Mouse (Mus musculus) spleen, postnatal 10 days (tissue): ENCODE data around the gene CN725425.

ENCODE experiments used
- DNase-seq, 2 experiments: peaks; one replicate each; pipeline ENCODE4 v3.0.0; 2021 to 2022; ENCODE audit warnings: low spot score in 2 of 2

The CN725425 gene

DNA sequence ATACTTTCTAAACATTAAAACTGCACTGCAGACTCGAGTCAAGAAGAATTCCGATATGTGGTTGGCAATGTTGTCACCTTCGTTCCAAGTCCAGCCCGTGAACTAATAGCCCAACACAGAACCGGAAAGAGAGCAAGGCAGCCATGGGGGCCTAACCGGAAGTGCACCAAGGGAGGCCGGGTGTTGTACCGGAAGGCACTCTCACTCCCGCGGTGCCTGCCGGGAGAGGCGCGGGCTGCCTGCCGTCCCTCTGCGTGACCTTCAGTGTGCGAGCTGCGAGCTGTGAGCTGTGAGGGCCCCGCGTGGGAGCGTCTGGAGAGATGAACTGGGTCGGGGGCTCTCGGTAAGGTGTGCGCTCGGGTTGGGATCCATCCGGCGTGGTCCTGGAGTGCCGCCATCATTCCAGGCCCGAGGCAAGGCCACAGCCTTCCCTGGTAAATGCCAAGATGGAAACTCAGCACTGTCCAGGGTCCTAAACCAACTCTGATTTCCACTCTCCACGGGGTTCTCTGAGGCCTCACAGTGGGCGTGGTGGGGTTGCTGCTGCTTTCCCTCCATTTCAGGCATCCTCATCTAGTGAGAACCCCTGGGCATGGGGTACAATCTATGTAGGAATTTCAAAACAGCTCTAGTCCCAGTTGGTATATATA, at the start of gene CN725425:
Gene CN725425, plus strand, starts transcription at position 239 of the 650 bp plus-strand sequence.
- DNase-seq: no peak

DNA sequence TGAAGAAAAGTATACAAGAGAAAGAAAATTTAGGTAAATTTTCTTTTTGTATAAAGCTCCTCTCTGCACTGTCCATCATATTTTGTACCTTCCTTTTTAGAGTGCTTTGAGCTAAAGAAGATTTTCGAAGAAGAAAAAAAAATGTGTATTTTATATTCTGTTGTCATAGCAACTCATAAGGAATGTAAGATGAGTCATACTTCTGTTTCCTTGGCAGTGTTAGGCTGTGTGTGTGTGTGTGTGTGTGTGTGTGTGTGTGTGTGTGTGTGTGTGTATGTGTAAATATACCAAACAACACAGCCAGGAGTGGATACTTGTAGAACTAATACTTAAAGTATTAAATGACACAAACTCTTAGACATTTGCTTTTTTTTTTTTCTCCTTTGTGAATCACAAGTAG, 46.7 kb upstream of the CN725425 start:
- no peak for DNase-seq

DNA sequence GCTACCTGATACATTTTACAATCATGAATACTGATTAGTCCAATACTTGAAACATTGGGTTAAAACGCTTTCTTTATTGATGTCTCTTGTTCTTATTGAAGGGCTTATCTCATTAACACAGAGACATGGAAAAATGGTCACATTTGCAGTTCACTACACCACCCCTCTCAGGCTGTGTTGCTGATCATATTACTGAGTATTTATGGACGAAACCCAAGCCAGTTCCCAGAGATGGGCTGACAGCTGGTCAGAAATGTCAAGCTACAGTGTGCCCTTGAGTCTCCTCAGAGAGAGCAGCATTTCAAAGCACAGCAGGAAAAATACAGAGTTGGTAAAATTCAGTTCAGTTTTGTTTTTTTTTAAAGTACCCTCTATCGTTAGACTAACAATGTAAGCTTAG, 46.0 kb upstream of the CN725425 start:
- DNase-seq: no peak

DNA sequence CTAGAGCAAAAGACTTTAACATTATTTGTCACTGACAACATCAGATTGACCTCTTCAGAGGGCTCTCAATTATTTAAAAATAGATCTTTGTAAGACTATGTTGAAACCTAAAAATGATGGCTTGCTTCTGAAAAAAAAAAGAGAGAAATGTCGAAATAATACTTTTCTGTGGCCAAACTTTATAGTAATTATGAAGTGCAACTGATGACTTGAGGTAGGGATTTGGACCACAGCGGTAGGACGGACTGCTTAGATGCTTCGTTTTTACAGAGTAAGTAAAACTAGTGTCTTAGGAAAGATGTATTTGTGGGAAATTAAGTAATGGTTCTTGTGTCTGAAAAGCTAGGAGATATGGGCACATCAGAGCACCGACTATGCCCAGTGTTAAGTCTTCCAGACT, 38.1 kb upstream of the CN725425 start:
- DNase-seq: no peak

DNA sequence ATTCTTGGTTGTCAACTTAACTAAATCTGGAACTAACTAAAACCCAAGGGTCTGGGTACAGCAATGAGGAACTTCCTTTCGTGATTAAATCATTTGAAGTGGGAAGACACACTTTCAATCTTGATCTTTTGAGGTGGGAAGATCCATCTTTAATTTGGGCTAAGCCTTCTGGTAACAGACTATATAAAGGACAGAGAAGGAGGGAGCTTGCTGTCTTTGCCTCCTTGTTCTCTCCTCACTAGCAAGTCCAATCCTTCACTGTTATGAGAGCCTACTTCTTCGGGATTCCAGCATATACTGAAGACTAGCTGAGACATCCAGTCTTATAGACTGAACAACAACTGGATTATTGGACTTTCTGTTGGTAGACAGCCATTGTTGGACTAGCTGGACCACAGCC, 35.8 kb upstream of the CN725425 start:
- DNase-seq: no peak

DNA sequence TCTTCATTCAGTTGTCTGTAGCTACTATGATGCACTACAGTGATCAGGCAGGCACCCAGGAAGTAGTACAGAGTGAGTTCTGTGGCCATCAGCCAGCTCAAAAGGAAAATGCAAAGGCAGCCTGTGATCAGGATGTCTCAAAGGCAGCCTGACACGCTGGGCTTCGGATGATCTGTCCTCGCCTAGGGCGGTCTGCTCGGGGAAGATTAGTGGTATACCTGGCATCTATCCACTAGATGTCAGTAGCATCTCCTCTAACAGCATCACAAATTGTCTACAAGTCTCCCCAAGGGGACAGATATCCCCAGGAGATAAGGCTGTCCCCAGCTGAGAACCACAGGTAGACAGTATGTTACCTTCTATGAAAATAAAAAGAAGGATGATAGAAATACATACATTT, 34.3 kb upstream of the CN725425 start:
- DNase-seq: no peak

DNA sequence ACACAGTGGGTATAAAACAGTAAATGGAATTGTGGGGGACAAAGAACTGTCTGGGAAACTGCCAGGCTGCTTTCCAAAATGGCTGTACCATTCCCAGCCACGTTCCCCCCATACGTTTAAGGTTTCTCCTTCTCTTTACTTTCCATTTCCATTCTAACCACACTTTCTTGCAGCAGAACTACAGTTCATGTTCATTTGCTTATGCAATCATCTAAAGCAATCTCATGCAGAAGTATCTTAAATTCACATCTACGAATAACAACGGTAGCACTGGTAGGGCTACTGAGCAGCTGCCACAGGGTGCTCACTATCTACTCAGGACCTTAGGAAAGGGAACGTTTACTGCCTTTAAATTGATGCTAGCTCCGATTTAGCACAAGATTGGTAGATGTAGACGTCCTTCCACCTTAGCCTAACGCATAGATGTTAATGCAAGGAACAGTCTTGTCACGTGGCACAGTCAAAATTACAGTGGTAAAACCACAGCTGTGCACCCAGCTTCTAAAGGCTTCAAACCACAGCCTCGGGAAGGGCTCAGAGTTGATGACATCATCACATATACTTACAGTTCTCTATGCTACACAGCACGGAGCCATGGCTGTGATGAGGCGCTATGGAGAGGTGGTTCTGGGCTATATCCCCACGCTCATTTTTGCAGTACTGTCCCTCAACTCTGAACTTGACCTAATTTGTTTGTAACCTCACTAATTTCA, 31.3 kb upstream of the CN725425 start:
- no peak for DNase-seq

DNA sequence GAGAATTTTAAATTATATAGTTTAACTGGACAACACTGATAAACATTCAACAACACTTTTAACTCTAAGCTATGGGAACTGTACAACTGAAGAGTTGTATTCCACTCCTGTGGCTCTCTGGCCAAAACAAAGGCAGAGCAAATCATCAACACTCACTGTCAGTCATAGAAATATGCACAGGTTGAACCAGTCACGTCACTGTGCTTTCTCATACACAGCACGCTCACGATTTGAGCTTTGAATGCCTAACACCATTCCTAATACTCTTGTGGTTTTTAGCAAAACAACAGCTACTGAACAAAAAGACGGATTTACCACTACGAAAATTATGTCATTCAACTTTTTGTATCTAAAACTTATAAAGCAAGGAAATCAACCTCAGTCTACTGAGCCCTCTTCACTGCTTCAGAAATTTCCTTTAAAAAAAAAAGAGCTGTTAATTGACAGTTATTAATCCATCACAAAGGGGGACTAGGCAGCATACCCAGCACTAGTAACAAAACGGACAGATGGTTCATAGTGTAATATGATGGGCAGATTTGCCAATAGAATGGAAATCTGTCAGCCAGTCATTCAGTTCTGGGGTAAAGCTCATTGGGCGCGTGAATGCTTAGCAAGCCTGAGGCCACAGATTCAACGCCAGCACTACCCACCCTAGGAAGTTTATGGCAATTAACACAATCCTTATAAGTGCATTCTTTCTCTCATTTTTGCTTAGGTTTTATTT, 28.5 kb upstream of the CN725425 start:
- DNase-seq: no peak

DNA sequence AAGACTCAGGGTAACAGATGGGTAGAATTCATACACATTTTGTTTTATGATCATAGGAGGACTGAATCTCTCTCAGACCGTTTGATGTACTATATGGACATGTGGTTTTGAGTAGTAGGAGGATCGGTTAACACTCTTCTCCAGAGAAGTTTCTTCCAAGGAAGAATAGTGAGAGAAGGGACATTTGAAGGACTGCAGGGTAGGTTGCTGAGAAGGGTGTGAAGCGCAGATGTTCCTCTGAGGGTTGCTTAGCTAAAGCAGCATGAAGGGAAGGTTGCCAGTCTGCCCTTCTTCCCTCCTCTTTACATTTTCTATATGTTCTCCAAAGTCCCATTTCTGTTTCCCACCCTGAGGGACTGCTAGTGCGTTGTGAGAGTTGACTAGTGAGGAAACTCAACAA, 28.0 kb upstream of the CN725425 start:
- DNase-seq: no peak

DNA sequence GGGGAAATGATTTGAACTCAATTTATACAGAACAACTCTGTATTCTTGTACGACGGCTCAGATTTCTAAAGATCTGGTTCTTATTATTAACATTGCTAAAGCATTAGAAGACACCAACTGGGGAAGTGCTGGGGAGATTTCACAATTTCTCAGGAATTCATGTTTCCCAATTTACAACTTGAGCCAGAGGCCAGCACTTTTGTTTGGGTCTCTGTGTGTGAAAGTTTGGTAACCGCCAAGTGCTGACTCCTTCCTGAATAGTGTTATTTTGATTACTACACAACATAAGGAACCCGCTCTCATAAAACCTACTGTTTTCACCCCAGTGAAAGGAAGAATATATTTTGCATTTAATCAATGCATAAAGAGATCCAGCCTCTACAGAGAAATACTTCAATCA, 27.1 kb upstream of the CN725425 start:
- DNase-seq: no peak

DNA sequence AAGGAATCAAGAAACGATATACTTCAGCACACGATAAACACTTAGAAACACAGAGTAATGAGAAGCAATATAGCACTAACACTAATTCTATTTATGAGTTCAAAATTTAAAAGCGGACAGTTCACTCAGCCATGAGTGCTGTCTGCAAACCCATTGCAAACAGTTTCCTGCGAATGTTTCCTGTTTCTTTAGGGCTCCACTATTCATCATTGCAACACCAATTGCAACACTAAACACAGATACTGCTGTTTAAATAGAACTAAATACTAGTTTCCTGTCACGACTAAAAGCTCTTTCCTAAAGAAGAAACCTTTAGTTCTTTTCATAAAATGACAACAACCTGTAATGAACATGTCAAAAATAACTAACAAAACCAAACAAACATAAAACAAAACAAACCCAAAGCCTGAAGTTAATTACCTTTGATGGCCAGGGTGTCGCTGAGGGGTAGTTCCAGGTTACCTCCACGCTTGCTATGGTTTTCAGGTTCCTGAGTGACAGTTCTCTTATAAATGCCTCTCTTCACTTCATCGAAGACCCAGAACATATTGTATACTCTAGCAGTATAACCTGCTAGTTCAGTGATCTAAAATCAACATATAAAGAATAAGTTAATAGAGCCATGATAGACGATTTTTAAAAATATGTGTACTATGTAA, 20.5 kb upstream of the CN725425 start:
- DNase-seq: no peak

DNA sequence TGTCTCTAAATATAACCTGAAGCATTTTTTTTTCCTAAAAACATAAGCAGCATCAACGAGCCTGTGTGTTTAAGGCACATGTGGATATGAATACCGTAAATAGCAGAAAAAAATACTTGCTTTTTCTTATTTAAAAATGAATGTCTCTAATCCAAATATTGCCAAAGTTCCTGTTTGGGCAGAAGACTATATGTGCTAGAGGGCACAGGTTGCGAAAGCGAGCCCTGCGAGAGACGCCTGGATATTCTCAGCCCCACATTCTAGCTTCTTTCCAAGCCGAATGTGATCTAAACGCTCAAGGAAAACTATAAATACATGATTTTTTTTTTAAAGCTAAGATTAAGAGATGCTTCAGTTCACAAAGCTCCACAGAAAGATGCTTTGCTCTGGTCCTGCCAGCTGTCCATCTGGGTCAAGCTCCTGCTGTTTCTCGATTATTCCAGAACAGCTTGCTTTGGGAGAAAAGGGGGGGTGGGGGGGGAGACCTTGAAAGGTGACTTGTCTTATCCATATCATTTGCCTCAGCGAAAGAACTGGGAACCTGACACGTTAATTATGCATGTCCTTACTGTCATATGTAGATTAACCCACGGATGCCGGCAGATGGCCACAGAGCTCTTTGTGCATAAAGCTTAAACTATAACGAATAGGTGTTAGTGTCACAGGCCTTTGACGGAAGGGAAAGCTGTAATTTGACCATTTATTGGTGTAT, 19.2 kb upstream of the CN725425 start:
- no peak for DNase-seq

DNA sequence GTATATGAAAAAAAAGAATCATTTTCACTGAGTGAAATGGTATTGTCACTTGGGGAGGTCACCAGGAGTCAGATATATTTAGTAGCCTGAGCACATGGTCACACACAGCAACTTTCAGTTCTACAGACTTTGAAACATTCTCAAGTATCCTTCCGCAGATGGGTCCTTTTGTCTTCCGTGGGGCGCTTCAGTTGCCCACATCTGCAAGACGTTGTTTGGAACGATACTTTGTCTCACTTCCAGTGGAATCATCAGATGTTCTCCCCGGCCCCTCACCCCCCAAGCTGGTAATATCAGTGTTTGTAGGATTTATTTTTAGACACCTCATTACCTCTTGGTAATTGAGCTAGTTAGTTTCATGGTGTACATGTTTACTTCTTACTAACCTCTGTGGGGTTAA, 12.9 kb upstream of the CN725425 start:
- DNase-seq: no peak

DNA sequence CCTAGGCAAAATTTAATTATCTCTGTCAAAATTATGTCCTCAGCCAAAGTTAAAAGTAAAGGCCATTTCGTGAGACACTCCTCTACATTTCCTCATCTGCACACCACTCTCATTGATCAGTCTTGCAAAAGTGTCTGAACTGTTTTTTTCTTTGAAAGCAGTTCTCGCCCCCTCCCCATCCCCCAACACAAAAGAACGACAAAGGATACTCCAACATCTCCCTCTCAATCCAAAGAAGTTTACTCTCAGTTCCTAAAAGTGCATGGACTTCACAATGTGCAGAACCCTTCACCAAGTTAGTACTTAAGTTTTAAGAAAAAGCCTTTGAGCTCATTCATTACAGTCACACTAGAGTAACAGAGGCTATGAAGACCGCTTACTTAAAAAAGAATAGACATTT, 9.3 kb upstream of the CN725425 start:
- DNase-seq: no peak

DNA sequence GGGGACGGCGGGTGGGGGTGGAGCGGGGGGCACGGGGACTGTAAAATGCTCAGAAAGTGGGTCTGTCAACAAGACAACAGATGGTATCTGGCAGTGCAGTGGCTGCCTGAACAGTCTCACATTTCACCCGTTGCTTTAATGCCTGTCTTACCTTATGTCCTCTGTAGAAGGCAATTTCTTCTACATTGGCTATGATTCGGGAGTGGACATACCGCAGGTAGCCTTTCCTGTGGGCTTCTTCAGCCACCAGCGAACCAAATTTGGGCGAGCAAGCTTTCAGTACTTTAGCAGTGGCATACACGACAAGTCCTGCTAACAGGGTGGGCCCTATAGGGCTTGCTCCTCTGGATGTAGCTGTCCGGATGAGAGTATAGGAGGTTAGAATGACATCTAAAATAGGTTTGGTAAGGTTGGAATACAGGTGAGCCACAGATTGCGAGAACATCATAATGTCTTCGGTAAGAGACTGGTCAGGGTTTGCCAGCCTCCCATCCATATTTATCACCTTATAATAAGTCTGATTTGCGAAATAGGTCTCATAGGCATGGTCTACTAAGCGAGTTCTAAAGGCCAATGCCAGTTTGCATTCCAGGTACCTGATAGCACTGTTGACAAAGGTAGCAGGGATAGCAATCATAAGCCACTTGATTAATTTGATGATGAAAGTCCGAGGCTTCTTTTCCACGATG, 8.6 kb upstream of the CN725425 start:
- no peak for DNase-seq

DNA sequence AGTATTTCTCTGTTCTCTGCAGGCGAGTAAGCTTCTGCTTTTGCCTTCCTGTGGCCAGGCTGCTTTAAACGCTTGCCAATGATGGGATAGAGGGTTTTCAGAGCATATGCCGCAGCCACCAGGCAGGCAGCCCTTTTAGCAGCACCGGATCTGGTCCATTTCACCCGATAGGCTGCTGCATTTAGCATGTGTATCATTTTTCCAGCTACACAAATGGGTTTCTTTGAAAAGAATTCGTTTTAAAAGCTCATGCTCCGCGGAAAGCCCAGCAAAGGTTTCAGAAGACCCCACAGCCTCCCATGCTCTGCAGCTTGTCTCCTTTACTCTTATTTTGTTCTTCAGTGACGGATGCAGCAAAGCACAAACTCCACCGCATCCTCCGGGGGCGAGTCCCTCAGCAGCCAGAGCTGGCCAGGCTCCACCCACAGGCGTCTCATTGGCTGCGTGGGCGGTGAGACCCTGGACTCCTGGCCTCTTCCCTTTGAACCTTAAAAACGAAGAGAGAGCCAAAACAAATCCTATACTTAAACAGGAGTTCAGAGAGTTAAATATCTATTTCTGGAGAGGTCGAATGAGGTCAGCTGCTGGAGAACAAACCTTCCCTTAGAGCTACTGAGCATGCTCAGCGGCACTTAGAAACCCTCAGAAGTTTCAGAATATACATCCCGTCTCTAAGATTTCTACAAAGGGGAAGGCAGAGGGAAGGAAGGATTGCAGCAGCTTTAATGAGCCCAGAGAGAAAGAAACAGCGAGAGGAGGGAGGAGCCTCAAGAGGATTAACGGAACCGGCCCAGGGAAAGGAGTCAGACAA, 7.7 kb upstream of the CN725425 start, which contains the start of gene Abcd2:
Gene Abcd2, minus strand, starts transcription at position 388 of the 811 bp plus-strand sequence.
- DNase-seq: peak; percentile 11 to 47

DNA sequence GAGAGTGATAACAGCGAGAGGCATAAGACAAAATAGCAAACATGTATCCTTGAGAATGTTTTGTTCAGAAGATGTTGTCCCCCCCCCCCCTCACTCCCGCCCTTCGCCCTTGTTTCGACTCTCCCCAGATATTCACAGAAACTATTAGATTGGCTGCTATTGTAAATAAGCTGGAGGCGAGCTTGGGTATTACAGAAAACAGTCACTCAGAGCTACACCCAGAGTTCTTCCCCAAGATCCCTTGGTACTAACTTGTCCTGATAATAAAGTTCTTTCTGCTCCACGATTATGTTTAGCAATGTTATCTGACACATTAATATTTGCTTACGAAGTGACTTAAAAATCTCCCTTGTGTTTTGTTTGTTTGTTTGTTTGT, 7.1 kb upstream of the CN725425 start:
- no peak for DNase-seq

DNA sequence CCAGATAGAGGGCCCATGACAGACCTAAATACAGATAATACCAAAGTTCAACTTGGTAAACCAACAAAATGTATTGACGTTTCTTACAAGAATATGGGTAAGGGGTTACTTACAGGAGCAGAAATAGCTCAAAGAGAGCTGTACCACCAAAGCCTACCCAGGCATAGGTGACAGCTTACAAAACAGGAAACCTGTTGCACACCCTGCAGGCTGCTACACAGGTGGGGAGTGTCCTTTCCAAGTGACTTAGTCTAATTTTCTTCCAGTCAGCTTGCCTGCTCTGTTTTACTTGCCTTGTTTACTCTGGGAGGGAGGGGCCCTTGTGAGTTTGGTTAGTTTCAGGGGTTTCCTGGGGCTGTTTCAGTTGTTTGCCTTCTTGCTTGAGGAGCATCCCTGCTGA, 1.5 kb downstream of the CN725425 start:
- no peak for DNase-seq

DNA sequence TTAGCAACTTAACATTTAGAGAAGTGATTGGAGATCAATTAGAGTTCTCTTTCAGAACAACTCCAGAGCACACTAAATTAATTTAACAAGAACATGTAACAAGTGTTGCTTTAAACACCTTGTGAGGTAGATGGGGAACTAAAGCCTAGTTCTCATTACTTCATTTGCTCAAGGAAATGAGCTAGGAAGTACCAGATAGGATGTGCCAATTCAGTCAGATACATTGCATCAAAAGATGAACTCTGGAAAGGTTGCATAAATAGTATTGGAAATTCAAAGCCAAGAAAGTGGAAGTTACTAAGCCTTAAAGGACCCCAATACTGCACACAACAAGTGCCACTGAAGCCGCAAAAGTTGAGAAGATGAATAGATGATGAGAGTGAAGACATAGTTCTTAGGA, 3.2 kb downstream of the CN725425 start:
- no peak for DNase-seq

DNA sequence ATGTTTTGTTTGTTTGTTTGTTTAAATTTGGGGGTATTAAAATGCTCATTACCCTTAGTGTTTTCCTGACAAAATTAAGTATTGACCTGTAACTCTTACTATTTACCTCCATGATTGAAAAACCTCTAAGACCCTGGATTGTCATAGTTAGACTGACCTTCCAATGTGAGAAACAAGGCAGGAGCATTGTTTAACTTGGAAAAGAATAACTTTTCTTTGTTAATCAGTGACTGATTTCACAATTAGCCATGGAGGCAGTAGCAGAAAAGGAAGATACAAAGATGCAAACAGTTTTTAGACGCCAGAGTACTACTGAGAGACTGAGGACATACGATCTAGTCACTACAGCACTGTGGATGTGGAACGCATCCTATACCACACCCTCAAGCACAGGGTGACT, 4.2 kb downstream of the CN725425 start:
- DNase-seq: no peak
